Mouse (Mus musculus): ENCODE measurements at regions not wholly inside any gene's neighbourhood (a gene's known extent, or its start where the extent isn't known, plus 50 kb on each side); places are given as distances from the start of the nearest gene placed in this dataset.

DNA sequence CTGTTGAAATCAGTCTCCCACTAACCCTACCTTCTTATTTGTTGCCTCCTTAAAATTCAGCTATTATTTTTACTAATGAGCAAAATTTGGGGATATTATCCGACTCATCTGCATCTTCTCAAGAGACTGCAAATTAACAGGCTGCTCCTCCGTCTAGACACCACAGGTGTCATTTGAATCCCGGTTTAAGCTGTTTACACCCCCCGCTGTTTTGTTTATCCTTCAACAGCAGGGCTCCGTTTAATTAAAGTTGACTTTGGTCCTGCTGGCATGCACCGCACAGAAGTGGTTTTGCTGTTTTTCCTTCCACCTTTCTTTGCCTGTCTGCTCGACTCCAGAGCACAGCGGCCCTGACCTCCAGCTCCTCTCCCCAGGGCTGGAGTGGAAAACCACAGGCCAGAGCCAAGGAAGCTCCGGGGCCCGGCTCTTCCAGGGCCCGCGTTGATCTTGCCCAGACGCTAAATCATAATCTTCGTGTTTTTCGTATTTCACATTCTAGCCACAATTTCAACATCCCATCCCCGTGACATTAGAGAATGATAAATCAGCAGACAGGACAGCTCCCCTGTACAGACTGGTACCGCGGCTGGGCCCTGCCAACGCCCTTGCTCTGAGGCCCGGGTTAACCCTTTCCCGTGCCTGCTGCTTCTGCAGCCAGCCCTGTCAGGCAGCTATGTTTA is 64.6 kb upstream of the Bnc1 start:
- TF ChIP-seq CTCF (IDR thresholded peaks at IDR 0.05; ENCODE audit: low read depth) (no peak), EP300 (optimal IDR thresholded peaks at IDR 0.05) (no peak)

Data from stomach, postnatal 0 days (tissue).